Mouse (Mus musculus) monocyte, adult 2 months (primary cell): ENCODE measurements at regions not wholly inside any gene's neighbourhood (a gene's known extent, or its start where the extent isn't known, plus 50 kb on each side); places are given as distances from the start of the nearest gene placed in this dataset.

Source experiments
- DNase-seq, 2 experiments: peaks; one replicate each; pipeline ENCODE4 v3.0.0; 2022; ENCODE audit warnings: low spot score in 2 of 2, low read depth in 1 of 2

DNA sequence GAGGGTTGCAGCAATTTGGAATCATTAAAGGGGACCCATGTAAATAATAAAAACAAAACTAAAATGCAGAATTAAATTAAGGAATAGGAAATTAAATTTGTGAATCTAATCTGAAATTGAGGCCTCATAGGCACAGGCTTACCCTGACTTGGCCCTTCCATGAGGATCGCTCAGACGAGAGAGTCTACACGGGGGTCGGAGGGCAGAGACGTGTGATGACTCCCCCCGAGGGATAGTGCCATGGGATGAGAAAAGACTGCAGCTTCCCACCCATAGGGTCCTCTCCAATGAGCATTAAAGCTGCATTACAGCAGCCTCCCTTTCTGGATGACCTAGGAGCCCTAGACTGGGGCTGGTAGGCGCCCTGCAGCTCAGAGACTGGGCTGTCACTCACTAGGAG, 85.4 kb upstream of the Pkdcc start:
- no peak for DNase-seq

DNA sequence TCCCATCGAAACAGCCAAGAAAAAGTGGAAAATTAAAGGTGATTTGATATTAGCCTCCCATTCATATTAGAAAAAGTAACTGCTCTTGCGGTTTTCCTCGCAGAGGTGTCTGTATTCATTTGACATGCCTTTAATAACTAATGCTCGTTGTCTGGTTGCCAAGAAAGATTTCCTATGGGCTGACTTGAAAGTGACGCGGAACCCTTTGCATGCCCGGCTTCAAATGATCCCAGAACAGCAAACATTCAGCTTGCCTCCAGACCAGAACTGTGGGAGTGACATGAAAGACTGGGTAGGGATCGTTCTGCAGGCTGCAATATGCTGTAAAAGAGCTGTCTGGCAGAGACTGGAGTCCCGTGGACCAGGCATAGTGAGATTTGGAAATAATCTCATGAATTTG, 81.9 kb upstream of the Pkdcc start:
- DNase-seq, result no peak

- no peak for DNase-seq
These were observed 79.5 kb upstream of the Pkdcc start for GRCm38 (mm10) chr17:83135441-83136120.

- DNase-seq, result no peak
These were observed 78.8 kb upstream of the Pkdcc start for GRCm38 (mm10) chr17:83136267-83136666.

- DNase-seq, result no peak
These were observed 77.4 kb upstream of the Pkdcc start for GRCm38 (mm10) chr17:83137720-83138119.

- DNase-seq, result no peak
These were observed 76.3 kb upstream of the Pkdcc start for GRCm38 (mm10) chr17:83138493-83139417.

- DNase-seq, result no peak
These were observed 66.6 kb upstream of the Pkdcc start for GRCm38 (mm10) chr17:83148371-83148929.

DNA sequence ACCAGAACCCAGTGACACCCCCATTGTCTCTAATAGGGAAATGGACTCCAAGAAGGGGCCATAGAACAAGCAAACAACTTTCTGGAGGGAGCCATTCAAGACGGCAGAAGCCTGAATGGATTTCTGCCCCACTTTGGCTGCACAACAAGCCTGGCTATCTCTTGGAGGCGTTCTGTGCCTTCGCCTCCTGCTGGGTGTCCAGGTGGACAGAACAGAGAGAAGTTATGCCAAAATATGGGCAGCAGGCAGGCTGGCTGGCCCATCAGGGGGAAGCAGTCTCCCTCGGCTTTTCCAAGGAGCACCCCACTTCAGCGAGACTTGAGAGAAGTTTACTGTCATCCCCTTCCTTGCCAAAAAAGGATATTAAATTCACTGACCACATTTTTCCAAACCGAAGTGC, 65.8 kb upstream of the Pkdcc start:
- DNase-seq, result no peak

GRCm38 (mm10) chr17:83155106-83155505, 60.0 kb upstream of the Pkdcc start:
- DNase-seq, result no peak

DNA sequence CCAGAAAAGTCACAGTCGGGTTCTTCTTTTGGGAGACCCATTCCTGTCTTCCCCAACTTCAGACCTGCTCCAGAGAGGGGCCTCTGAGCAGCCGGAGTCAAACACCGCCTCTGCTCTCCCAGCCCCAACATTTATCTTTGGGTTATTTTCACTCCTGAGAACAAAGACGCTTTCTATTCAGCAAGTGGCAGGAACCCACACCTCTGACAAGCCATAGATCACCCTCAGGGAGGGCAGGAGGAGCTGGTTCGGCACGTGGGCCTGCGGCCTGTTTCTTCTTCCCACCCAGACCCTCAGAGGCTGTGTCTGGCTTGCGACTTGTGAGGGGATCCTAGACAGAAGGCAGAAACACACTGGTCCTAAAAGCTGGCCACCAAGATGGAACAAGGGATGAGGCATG, 58.4 kb upstream of the Pkdcc start:
- no peak for DNase-seq

DNA sequence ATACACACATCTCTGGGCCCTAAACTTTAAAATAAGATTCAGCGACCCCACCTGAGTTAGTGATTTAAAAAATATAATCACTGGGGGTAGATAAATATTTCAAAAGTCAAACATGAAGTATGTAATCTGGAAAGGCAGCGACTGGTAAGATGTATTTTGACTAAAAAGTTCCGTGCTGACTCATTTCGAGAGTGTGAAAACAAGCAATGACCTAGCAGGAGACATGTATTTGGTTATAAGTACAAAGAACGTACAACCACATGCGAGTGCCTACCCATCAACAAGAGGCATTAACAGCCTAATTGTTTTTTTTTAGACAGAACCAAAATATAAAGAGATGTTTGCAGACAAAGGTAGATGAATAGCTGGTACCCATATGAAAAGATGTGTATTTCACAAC, 57.0 kb upstream of the Pkdcc start:
- no peak for DNase-seq

DNA sequence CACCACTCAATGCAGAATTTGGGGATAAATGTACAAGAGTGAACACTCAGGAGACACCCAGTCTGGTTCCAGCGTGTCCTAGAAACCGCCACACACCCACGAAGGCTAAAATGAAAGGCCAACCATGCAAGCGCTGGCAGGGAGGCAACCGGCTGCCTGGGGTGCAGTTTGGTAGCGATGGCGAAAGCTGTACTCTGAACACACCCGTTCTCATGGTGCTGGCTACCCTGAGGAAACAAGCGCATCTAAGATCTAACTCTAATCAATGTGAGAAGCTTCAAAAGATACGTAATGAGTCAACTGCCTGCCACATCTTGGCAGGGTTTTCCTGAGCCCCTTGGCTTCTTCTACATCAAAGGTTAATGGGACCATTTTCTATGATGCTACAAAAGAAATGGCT, 56.4 kb upstream of the Pkdcc start:
- no peak for DNase-seq

DNA sequence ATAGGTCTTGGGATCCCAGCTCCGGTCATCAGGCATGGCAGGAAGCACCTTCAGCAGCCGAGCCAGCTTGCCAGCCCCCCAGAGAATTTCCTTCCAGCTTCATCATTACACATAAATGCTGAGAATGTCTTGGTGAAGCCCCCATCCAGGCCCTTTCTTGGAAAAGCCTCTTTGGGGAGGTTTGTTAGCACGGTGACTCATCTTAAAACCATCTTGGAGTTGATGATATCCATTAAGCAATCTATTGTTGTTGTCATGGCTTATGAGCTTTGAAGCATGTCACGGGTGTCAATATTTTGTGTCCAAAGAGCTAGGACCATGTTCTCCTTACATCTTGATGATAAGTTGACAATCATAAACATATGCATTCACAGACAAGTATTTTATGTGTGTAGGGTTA, 55.5 kb upstream of the Pkdcc start:
- DNase-seq, result no peak

GRCm38 (mm10) chr17:83160296-83160695, 54.8 kb upstream of the Pkdcc start:
- no peak for DNase-seq

- no peak for DNase-seq
These were observed 53.4 kb upstream of the Pkdcc start for GRCm38 (mm10) chr17:83161731-83162130.

DNA sequence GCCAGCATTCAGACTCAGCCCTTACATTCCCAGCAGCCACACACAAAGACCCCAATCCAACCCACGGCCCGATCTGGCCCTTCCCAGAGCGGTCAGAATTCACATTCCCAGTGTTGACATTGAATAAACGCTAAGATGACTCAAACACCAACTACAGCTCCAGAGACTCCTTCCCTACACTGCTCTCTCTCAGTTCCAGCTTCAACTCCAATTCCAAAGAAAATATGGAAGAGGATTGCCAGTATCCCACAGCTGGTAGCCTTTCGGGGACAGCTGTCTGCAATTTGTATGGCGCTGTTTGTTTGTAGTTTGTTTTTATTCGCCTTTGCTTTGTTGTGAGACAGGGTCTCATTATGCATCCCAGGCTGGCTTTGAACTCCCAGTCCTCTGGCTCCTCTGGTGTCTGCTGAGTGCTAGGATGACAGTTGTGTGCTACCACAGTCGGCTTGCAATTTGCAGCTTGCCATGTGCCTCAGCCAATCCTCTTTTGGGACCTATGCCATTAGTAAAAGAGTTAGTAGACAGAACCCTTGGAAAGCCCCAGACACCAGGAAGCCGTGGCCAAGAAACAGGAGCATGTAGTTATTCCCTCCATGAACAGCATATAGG, 51.0 kb upstream of the Pkdcc start:
- DNase-seq, result no peak

DNA sequence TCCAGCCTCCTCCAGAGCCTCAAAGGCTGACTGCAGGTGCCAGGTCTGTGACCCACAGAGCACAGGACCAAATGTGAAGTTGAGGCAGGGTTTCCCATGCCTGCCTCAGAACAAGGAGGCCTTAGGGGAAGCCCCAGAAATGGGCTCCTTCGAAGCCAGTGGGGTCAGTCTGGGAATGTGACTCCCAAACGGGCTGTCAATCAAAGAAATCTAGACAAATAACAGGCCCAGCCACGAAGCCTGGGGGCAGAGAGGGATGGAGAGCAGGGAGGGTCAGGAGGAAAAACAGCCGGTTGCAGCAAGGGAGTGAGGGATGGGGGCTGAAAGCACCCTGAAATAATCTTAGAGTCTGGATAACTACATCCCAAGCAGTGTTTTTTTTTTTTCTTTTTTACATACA, 50.4 kb upstream of the Pkdcc start:
- DNase-seq, result no peak

DNA sequence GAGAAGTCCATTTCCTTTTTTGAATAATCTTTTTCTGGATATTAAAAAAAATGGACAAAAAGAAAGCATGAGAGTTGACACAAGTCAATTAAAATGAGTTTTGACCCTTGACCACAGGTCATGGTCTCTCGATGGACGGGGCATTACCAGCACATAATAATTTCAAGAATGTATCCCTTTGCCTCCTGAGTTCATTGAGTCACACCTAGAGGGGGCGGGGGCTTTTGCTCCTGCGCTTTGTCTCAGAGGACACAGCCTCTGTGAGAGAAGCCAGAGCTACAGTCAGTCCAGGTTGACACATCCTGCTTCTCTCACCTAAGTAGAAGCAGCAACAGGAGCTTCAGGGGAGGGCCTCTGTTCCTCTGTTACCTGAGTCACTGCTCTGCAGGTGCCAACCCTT, 50.0 kb upstream of the Pkdcc start:
- no peak for DNase-seq
